Mouse (Mus musculus) heart, adult 2 months (tissue): Measurements from ENCODE around the gene Atp5g2. TPM values are rescaled to one million over a fixed set of nuclear protein-coding genes. Genes with fewer than 3 reads are reported as not detected.

Experiments used
- DNase-seq, 2 experiments: peaks; one replicate each; pipeline ENCODE4 v3.0.0; 2021
- H3K27ac ChIP-seq: fragments of 200-600 bp; 2 replicates; pipeline ENCODE4 v1.8.1; 2022
- H3K27me3 ChIP-seq: fragments of 200-500 bp; 2 replicates; pipeline ENCODE4 v1.6.1; 2012; ENCODE audit warnings: mild to moderate bottlenecking, low read length, inconsistent platforms, mixed read lengths; ENCODE audit not compliant: control insufficient read depth, insufficient read depth
- H3K36me3 ChIP-seq: fragments of 200-500 bp; 2 replicates; pipeline ENCODE4 v1.6.1; 2012; ENCODE audit warnings: low read length, inconsistent platforms; ENCODE audit not compliant: control insufficient read depth, insufficient read depth
- H3K4me1 ChIP-seq: fragments of 200-500 bp; 2 replicates; pipeline ENCODE4 v1.6.1; 2011; ENCODE audit warnings: low read length; ENCODE audit not compliant: control insufficient read depth, insufficient read depth
- H3K4me3 ChIP-seq: fragments of 200-600 bp; 2 replicates; pipeline ENCODE4 v1.8.1; 2022
- H3K79me2 ChIP-seq: fragments of 200-500 bp; replicated peaks from 2 replicates; pipeline ENCODE4 v1.6.1; 2012; ENCODE audit warnings: mild to moderate bottlenecking, inconsistent platforms, low read length, moderate library complexity, mixed read lengths; ENCODE audit not compliant: control insufficient read depth, insufficient read depth
- H3K9ac ChIP-seq: fragments of 200-500 bp; 2 replicates; pipeline ENCODE4 v1.6.1; 2012; ENCODE audit warnings: low read depth, mild to moderate bottlenecking, control low read depth, inconsistent platforms, low read length, mixed read lengths
- CTCF ChIP-seq: fragments of 200-600 bp; IDR thresholded peaks from 2 replicates; pipeline ENCODE4 v1.8.1; 2022; ENCODE audit warnings: antibody characterized with exemption, mild to moderate bottlenecking, moderate library complexity
- EP300 ChIP-seq: fragments of 200-500 bp; IDR thresholded peaks from 2 replicates; pipeline ENCODE4 v1.6.1; 2011; ENCODE audit warnings: low read depth, low read length, control low read depth; ENCODE audit not compliant: insufficient read depth
- POLR2A ChIP-seq: fragments of 200-500 bp; IDR thresholded peaks from 2 replicates; pipeline ENCODE4 v1.6.1; 2011; ENCODE audit warnings: mild to moderate bottlenecking, low read depth, low read length, control low read depth; ENCODE audit not compliant: insufficient read depth
- WGBS: fragments of 180-500 bp; shearing (Covaris S2); methylation state at CpG from one replicate; pipeline ENCODE4 v1.1.7; 2018; 5-methylcytosine and 5-hydroxymethylcytosine counted together
- intact Hi-C: fragments of 180-260 bp; cut with DNase I; formaldehyde crosslinking; loops from one replicate; pipeline ENCODE4 v1.15.1; 2025
- microRNA-seq, 2 experiments: library from miRNA; unstranded; fragments of <30 nt; microRNA quantifications; one replicate each; pipeline ENCODE4 v1.2.0; 2021
- polyA plus RNA-seq: library from polyadenylated mRNA; depleted of rRNA; stranded (reverse); fragments of >200 nt; gene quantifications from 2 replicates; pipeline ENCODE4 v1.2.3, GENCODE M21; 2012; rRNA removed
- total RNA-seq, 2 experiments: library from RNA; stranded (reverse); gene quantifications; 2 replicates each; pipeline ENCODE4 v1.2.3; 2021

Atp5g2 gene
- total and polyA plus RNA-seq, 3 experiments: 30.6 to 578 (median 33.5) TPM

- Histone ChIP-seq H3K36me3 (peaks cover 24% of the 10 kb centered on the region), H3K79me2 (peaks cover 15% of the 10 kb centered on the region), H3K4me1 (peaks cover 7% of the 10 kb centered on the region), H3K27ac (no peak overlapping the region), H3K9ac (no peak overlapping the region), H3K4me3 (no peak overlapping the region), H3K27me3 (no peaks in the 10 kb centered on the region)
- no peak for DNase-seq
- intact Hi-C loops: no loop called here
- TF ChIP-seq EP300: no peak
- no peak for TF ChIP-seq POLR2A
- no peak for TF ChIP-seq CTCF
- 93% methylated on average over 5 of the region's 5 CpGs for WGBS
Measured at GRCm38 (mm10) chr15:102619486-102619885, 52.7 kb downstream of the Atp5g2 start.

GRCm38 (mm10) chr15:102617654-102618053, 54.5 kb downstream of the Atp5g2 start:
- Histone ChIP-seq H3K9ac (no peak overlapping the region), H3K4me3 (no peak overlapping the region), H3K27me3 (no peaks in the 10 kb centered on the region), H3K4me1 (peaks cover 6% of the 10 kb centered on the region), H3K36me3 (peaks cover 16% of the 10 kb centered on the region), H3K27ac (no peak overlapping the region), H3K79me2 (peaks cover 14% of the 10 kb centered on the region)
- intact Hi-C loops: no loop called here
- TF ChIP-seq POLR2A (no peak), EP300 (no peak), CTCF (no peak)
- 78% methylated on average over 1 of the region's 1 CpGs for WGBS
- no peak for DNase-seq

- H3K36me3 ChIP-seq: peaks cover 12% of the 10 kb centered on the region
- intact Hi-C loops: no loop called here
- 89% methylated on average over 2 of the region's 2 CpGs for WGBS
- H3K27ac ChIP-seq: no peak overlapping the region
- H3K4me3 ChIP-seq: no peak overlapping the region
- peaks cover 10% of the 10 kb centered on the region for H3K79me2 ChIP-seq
- H3K27me3 ChIP-seq: no peaks in the 10 kb centered on the region
- H3K9ac ChIP-seq: no peak overlapping the region
- H3K4me1 ChIP-seq: peaks cover 2% of the 10 kb centered on the region
- no peak for TF ChIP-seq POLR2A
- no peak for TF ChIP-seq EP300
- no peak for TF ChIP-seq CTCF
- DNase-seq: no peak
Measured at GRCm38 (mm10) chr15:102616174-102616573, 56.0 kb downstream of the Atp5g2 start.

- peaks cover 2% of the 10 kb centered on the region for H3K4me1 ChIP-seq
- H3K79me2 ChIP-seq: peaks cover 9% of the 10 kb centered on the region
- no peaks in the 10 kb centered on the region for H3K27me3 ChIP-seq
- no peak for DNase-seq
- TF ChIP-seq CTCF (no peak), EP300 (no peak), POLR2A (no peak)
- intact Hi-C loops: no loop called here
- H3K27ac ChIP-seq: no peak overlapping the region
- no peak overlapping the region for H3K4me3 ChIP-seq
- H3K36me3 ChIP-seq: peaks cover 10% of the 10 kb centered on the region
- no peak overlapping the region for H3K9ac ChIP-seq
Measured at GRCm38 (mm10) chr15:102614224-102614623, 57.9 kb downstream of the Atp5g2 start.

GRCm38 (mm10) chr15:102612966-102613365, 59.2 kb downstream of the Atp5g2 start:
- no peak for DNase-seq
- intact Hi-C loops: no loop called here
- TF ChIP-seq POLR2A (no peak), CTCF (peak; percentile 68), EP300 (no peak)
- H3K9ac ChIP-seq: no peak overlapping the region
- H3K79me2 ChIP-seq: peaks cover 7% of the 10 kb centered on the region
- no peak overlapping the region for H3K4me3 ChIP-seq
- H3K4me1 ChIP-seq: peaks cover 2% of the 10 kb centered on the region
- no peak overlapping the region for H3K27ac ChIP-seq
- no peaks in the 10 kb centered on the region for H3K27me3 ChIP-seq
- peaks cover 9% of the 10 kb centered on the region for H3K36me3 ChIP-seq

Small RNA genes lying within 50 kb of the gene (microRNA-seq; reads per million reads assigned to microRNA genes)
- 0 to 0.77 reads per million in 2 experiments for gene Mir688

Other genes with a start within 250 kb of the Atp5g2 start
- under 1 TPM; 0.36 to 0.60 TPM for gene Amhr2, start 227.0 kb downstream of the Atp5g2 start, total RNA-seq
- 0.31 and 0.44 TPM in 2 replicates for gene Amhr2, start 227.0 kb downstream of the Atp5g2 start, polyA plus RNA-seq
- 10 to 100 TPM; 22.8 to 23.2 TPM for gene Prr13, start 213.3 kb downstream of the Atp5g2 start, total RNA-seq
- gene Prr13, start 213.3 kb downstream of the Atp5g2 start, polyA plus RNA-seq: 75.5 and 78.4 TPM in 2 replicates
- 100 to 1,000 TPM; 442 to 494 TPM for gene Pcbp2, start 201.8 kb downstream of the Atp5g2 start, total RNA-seq
- 384 and 453 TPM in 2 replicates for gene Pcbp2, start 201.8 kb downstream of the Atp5g2 start, polyA plus RNA-seq
- not detected for gene Gm10337, start 168.6 kb downstream of the Atp5g2 start, total RNA-seq
- not detected in 2 replicates for gene Gm10337, start 168.6 kb downstream of the Atp5g2 start, polyA plus RNA-seq
- gene Map3k12, start 155.3 kb downstream of the Atp5g2 start, total RNA-seq: 1 to 10 TPM; 2.1 to 2.4 TPM
- gene Map3k12, start 155.3 kb downstream of the Atp5g2 start, polyA plus RNA-seq: 4.1 and 5.5 TPM in 2 replicates
- 10 to 100 TPM; 37.4 to 43.6 TPM for gene Tarbp2, start 154.2 kb downstream of the Atp5g2 start, total RNA-seq
- 79.2 and 85.0 TPM in 2 replicates for gene Tarbp2, start 154.2 kb downstream of the Atp5g2 start, polyA plus RNA-seq
- gene Npff, start 147.4 kb downstream of the Atp5g2 start, total RNA-seq: 1 to 10 TPM in 1 of 2 experiments, under 1 TPM in 1; 0.50 to 1.4 TPM
- gene Npff, start 147.4 kb downstream of the Atp5g2 start, polyA plus RNA-seq: 5.1 and 6.3 TPM in 2 replicates
- 1 to 10 TPM in 1 of 2 experiments, under 1 TPM in 1; 0.36 to 1.3 TPM for gene Gm28047, start 47.3 kb downstream of the Atp5g2 start, total RNA-seq
- not detected in 2 replicates for gene Gm28047, start 47.3 kb downstream of the Atp5g2 start, polyA plus RNA-seq
- gene Atf7, start 46.9 kb downstream of the Atp5g2 start, total RNA-seq: 10 to 100 TPM; 49.9 TPM
- 77.6 and 122 TPM in 2 replicates for gene Atf7, start 46.9 kb downstream of the Atp5g2 start, polyA plus RNA-seq
- gene Calcoco1, start 49.8 kb upstream of the Atp5g2 start, total RNA-seq: 100 to 1,000 TPM in 1 of 2 experiments, 10 to 100 TPM in 1; 98.0 to 124 TPM
- 108 and 133 TPM in 2 replicates for gene Calcoco1, start 49.8 kb upstream of the Atp5g2 start, polyA plus RNA-seq
- not detected for gene Hoxc13, start 248.8 kb upstream of the Atp5g2 start, total RNA-seq
- not detected in 2 replicates for gene Hoxc13, start 248.8 kb upstream of the Atp5g2 start, polyA plus RNA-seq